Mouse (Mus musculus) urinary bladder, postnatal 0 days (tissue): ENCODE measurements around the gene Ccnd2. TPM values are rescaled to one million over a fixed set of nuclear protein-coding genes. Genes with fewer than 3 reads are reported as not detected.

Experiments
- polyA plus RNA-seq: library from polyadenylated mRNA; unstranded; fragments of >200 nt; fragmentation: Nextera tagmentation; extraction: Ambion mirVana; gene quantifications from 2 replicates; pipeline ENCODE4 v1.2.1, GENCODE M21; 2015

The Ccnd2 gene
- polyA plus RNA-seq = 557 and 654 TPM in 2 replicates

DNA sequence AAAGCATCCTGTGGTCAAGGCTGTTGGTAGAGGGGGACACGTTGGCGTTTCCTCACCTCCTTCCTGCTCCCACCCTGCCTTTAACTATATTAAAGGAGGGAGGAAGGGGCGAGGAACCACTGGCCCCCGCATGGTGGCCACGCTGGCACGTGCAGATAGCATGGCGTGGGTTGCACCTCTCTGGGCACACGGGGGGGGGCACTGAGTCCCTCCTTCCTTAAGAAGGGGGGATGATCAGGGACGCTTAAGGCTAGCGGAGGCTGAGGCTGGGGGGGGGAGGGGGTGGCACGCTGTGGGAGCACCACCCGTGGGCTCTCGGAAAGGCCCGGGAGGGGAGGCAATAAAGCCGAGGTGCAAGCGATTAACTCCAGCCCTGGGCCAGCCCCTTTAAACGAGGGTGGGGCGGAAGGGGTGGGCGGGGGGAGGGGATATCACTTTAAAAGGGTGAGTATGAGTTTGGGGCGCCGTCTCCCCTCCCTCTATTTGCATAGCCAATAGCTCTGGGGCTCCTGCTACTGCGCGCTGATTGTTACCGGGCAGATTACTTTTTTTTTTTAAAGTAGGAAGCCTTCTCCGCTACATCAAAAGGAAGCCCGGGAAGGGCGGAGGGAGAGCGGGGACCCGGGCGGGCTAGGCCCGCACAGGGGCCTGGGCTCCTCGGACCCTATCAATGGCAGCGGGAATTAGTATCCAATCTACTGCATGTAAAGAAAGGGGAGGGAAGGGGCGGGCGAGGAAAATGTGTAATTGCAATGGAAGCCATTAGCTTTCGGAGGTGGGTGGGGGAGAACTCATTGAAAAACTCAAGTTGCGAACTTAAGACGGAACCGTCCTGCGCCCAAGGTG, at the start of gene Ccnd2:
Gene Ccnd2, minus strand, starts transcription at position 88 of the 846 bp plus-strand sequence.

DNA sequence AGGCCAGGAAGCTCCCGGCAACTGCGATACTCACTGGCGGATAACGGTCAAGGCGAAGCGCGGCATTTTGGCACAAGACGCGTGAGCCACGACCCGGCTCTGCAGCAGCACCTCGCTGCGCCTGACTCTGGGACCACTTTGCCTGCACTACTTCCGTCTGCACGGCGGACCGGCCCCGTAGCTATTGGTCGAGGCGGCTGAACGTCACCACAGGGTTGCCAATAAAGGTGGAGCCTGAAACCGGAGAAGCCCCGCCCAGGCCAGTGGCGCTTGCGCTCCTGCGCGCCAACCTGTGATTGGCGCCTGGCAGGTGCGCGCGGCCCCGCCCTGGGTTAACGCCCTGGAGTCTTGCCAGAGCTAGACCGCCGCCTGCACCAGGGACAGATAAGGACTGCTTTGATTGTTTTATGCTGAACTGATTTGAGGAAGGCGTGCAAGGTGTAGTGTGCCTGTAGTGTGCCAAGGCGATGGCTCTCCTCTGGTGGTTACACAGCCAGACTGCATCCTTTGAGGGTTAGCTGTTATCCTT, 42.5 kb downstream of the Ccnd2 start, which contains the start of gene Tigar:
Gene Tigar, minus strand, starts transcription at position 156 of the 529 bp plus-strand sequence.

Other genes with a start within 250 kb of the Ccnd2 start
- not detected in 2 replicates for gene Dyrk4, start 230.4 kb downstream of the Ccnd2 start, polyA plus RNA-seq
- 11.0 and 14.4 TPM in 2 replicates for gene Rad51ap1, start 212.6 kb downstream of the Ccnd2 start, polyA plus RNA-seq
- gene D6Wsu163e, start 212.2 kb downstream of the Ccnd2 start, polyA plus RNA-seq = 14.1 and 14.4 TPM in 2 replicates
- not detected in 2 replicates for gene Fgf6, start 136.6 kb downstream of the Ccnd2 start, polyA plus RNA-seq
- not detected in 2 replicates for gene Fgf23, start 79.3 kb downstream of the Ccnd2 start, polyA plus RNA-seq
- gene Tigar, start 42.6 kb downstream of the Ccnd2 start, polyA plus RNA-seq = 3.1 and 5.1 TPM in 2 replicates